Mouse (Mus musculus) macrophage (primary cell): ENCODE measurements around the gene S100pbp. TPM values are rescaled to one million over a fixed set of nuclear protein-coding genes. Genes with fewer than 3 reads are reported as not detected.

Experiments
- H3K27ac ChIP-seq: fragments of 350-480 bp; formaldehyde crosslinking; 2 replicates; pipeline ENCODE4 v1.9.0; 2021
- H3K36me3 ChIP-seq: fragments of 350-480 bp; formaldehyde crosslinking; 2 replicates; pipeline ENCODE4 v1.9.0; 2021; ENCODE audit errors: inconsistent target
- H3K4me3 ChIP-seq: fragments of 350-480 bp; formaldehyde crosslinking; 2 replicates; pipeline ENCODE4 v1.9.0; 2021; ENCODE audit errors: inconsistent target
- H3K79me2 ChIP-seq: fragments of 350-480 bp; formaldehyde crosslinking; 2 replicates; pipeline ENCODE4 v1.9.0; 2021; ENCODE audit errors: inconsistent target
- WGBS: methylation state at CpG from one replicate; pipeline ENCODE4 v1.1.7; 2026; ENCODE audit warnings: inconsistent platforms; ENCODE audit not compliant: missing documents; 5-methylcytosine and 5-hydroxymethylcytosine counted together
- polyA plus RNA-seq: library from polyadenylated mRNA; stranded (reverse); fragments of 250-400 nt; gene quantifications from 3 replicates; pipeline ENCODE4 v1.2.4, GENCODE M21; 2018; ENCODE audit warnings: inconsistent platforms

Gene S100pbp
- polyA plus RNA-seq, 1 experiment from 2014 or later: 12.7 TPM

GRCm38 (mm10) chr4:129117720-129118510 is 71.6 kb downstream of the S100pbp start:
- H3K36me3 ChIP-seq: no peaks in the 10 kb centered on the region
- no peaks in the 10 kb centered on the region for H3K79me2 ChIP-seq
- no peak overlapping the region for H3K4me3 ChIP-seq
- no peak overlapping the region for H3K27ac ChIP-seq
- 86% methylated on average over 14 of the region's 14 CpGs for WGBS

DNA sequence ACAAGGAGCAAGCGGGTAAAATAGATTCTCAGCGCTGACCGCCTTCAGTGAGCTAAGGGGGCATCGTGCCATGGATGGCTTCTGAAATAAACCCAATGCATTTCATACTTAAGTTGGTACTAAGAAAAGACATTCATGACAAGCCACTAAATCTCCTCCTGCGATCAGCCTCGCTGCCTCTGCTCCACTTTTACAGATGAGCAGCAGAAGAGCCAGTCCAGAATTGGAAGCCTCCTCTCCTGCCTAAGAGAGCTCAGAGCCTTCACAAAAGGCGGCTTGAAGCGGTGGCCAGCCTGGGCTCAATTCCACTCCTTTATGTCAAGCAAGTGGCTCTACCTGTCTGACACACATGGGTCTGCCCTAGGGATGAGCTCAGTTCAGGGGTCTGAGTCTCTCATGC is 72.8 kb downstream of the S100pbp start:
- H3K27ac ChIP-seq: no peak overlapping the region
- H3K79me2 ChIP-seq: no peaks in the 10 kb centered on the region
- no peaks in the 10 kb centered on the region for H3K36me3 ChIP-seq
- H3K4me3 ChIP-seq: no peak overlapping the region
- WGBS: 96% methylated on average over 8 of the region's 8 CpGs

DNA sequence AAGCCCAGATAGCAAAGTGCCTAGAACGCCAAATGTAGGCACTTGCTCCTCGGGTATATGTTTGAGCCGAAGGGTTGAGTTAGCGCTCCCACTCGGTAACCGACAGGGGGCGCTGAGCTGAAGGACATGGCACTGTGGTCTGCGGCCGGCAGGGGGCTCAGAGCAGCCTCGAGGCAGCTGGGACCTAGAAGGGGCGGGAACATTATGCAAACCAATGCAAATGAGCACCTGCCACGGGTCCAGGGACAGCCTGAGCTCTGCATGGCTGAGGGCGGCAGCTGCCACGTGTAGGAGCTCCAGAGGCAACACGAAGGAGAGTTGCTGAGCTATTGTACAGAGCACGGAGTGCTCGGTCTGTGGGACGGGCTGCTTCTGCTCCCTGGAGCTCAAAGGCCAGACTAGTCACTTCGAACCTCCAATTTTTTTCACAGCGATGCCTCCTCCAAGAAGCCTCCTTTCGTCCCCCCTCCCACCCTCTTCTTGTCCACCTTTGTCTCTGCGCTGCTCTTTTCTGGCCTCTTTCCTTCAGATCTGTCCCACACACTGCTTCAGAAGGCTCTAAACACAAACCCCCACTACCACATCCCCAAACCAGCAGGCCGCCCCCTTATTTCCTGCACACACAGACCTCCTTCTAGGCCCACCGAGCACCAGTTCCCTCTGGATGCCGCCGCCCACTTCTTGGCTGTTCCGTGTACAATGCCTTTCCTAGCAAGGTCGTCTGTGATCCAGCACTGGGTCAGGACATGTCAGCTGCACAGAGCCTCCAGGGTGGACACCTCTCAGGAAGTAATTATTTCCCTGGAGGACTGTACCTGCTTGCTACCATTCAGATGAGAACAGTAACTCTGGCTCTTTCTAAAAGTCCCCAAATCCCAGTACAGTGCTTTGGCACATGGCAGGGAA is 76.2 kb downstream of the S100pbp start:
- 36% methylated on average over 28 of the region's 28 CpGs for WGBS
- H3K4me3 ChIP-seq: no peak overlapping the region

GRCm38 (mm10) chr4:129112231-129112630 is 77.3 kb downstream of the S100pbp start:
- Histone ChIP-seq H3K36me3 (no peaks in the 10 kb centered on the region), H3K27ac (no peak overlapping the region), H3K79me2 (no peaks in the 10 kb centered on the region), H3K4me3 (no peak overlapping the region)
- WGBS: 63% methylated on average over 12 of the region's 13 CpGs

More for the DNA sequence above, 76.2 kb downstream of the S100pbp start:
- Histone ChIP-seq H3K79me2 (no peaks in the 10 kb centered on the region), H3K27ac (no peak overlapping the region), H3K36me3 (no peaks in the 10 kb centered on the region)

GRCm38 (mm10) chr4:129111350-129111749 is 78.2 kb downstream of the S100pbp start:
- WGBS: 56% methylated on average over 11 of the region's 11 CpGs
- H3K27ac ChIP-seq: no peak overlapping the region

DNA sequence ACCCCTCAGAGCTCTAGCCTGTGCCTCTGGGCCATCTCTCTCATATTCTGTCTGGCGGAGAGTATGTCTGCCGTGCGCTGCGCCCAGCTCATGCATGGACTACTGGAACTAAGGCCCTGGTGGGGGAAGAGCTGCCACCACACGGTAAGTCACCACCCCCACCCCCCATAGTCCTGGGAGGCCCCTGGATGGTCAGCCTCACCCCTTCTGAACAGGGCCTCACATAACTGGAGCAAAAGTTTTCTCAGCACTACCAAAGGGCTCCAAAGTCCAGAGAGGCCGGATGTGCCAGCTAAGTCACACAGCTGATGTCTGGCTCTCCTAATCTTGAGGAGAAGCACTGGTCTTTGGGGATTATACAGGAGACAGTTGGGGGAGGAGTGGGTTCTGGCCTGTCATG is 78.7 kb downstream of the S100pbp start:
- Histone ChIP-seq H3K4me3 (no peak overlapping the region), H3K36me3 (no peaks in the 10 kb centered on the region), H3K27ac (no peak overlapping the region), H3K79me2 (no peaks in the 10 kb centered on the region)
- WGBS: 91% methylated on average over 6 of the region's 6 CpGs

More at GRCm38 (mm10) chr4:129111350-129111749, 78.2 kb downstream of the S100pbp start:
- Histone ChIP-seq H3K36me3 (no peaks in the 10 kb centered on the region), H3K4me3 (no peak overlapping the region), H3K79me2 (no peaks in the 10 kb centered on the region)

DNA sequence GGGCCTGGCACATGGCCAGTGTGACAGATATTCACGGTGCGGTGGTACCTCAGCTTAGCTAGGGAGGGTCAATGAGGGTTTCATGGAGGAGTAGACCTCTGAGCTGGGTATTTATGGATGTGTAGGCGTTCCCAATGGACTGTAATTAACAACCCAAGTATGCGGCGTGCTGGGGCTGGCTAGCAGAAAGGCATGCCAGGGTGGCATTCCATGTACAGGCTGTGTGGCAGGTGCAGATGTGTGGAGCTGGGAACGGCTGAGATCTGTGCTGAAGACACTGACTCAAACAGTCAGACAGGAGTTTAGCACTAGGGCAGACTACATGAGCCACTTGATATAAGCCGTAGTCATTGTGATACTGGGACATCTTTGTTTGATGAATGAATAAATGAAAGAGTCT is 80.9 kb downstream of the S100pbp start:
- Histone ChIP-seq H3K36me3 (no peaks in the 10 kb centered on the region), H3K79me2 (no peaks in the 10 kb centered on the region), H3K27ac (no peak overlapping the region), H3K4me3 (no peak overlapping the region)
- 89% methylated on average over 7 of the region's 7 CpGs for WGBS

GRCm38 (mm10) chr4:129107348-129107899 is 82.1 kb downstream of the S100pbp start:
- H3K27ac ChIP-seq: no peak overlapping the region
- 54% methylated on average over 10 of the region's 10 CpGs for WGBS
- no peaks in the 10 kb centered on the region for H3K36me3 ChIP-seq
- H3K79me2 ChIP-seq: no peaks in the 10 kb centered on the region
- no peak overlapping the region for H3K4me3 ChIP-seq

DNA sequence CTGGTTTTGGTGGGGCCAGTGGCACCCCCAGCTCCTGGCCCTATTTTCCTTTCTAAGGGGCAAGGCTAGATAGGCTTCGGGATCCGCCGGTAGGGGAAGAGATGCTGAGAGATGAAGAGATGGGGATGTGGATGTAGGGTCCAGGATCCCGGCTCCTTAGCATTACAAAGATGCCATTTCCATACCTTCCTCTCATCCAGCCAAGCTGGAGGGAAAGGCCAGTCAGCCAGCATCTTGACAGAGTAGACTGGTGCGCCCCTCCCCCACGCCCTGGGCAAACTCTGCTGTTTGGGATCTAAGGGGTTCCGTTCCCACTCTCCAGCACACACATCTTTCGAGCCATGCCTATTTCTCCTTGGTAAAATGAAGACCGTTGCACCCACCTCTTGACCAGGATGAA is 83.5 kb downstream of the S100pbp start:
- no peaks in the 10 kb centered on the region for H3K79me2 ChIP-seq
- 47% methylated on average over 8 of the region's 9 CpGs for WGBS
- H3K36me3 ChIP-seq: no peaks in the 10 kb centered on the region
- no peak overlapping the region for H3K27ac ChIP-seq
- H3K4me3 ChIP-seq: no peak overlapping the region

DNA sequence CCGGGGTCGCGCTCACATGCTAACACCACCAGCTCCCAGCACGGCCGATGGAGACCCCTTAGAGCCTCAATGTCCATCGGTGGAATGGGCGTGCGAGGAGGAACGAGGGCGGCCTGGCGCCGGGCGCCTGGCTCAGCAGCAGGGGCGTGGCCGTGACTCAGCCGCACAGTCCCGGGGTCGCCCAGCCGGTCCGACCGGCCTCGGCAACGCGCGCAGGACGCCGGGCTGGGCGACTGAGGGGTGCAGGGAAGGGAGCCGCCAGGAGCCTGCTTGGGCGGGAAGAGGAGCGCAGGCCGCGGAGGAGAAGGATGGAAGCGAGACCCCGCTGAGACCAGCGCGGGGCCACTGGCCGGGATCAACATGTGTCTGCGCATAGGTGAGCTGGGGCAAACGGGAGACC is 84.2 kb downstream of the S100pbp start, which contains the start of gene Tmem54:
Gene Tmem54, plus strand, starts transcription at position 193 of the 400 bp plus-strand sequence.
- H3K36me3 ChIP-seq: no peaks in the 10 kb centered on the region
- H3K79me2 ChIP-seq: no peaks in the 10 kb centered on the region
- WGBS: 5% methylated on average over 36 of the region's 40 CpGs
- H3K4me3 ChIP-seq: no peak within 1 kb of the TSS
- H3K27ac ChIP-seq: no peak within 1 kb of the TSS

GRCm38 (mm10) chr4:129102133-129102829 is 87.2 kb downstream of the S100pbp start:
- H3K27ac ChIP-seq: no peak overlapping the region
- no peaks in the 10 kb centered on the region for H3K79me2 ChIP-seq
- no peak overlapping the region for H3K4me3 ChIP-seq
- H3K36me3 ChIP-seq: no peaks in the 10 kb centered on the region
- WGBS: 88% methylated on average over 14 of the region's 14 CpGs
